Mouse (Mus musculus): ENCODE data around the gene Olfm4. TPM values are rescaled to one million over a fixed set of nuclear protein-coding genes. Genes with fewer than 3 reads are reported as not detected.

The Olfm4 gene
- total RNA-seq (2021) = under 1 TPM in 1 of 2 experiments, not detected in 1; 0.65 TPM
- long read RNA-seq, experiment 1 = 0 reads
- long read RNA-seq, experiment 2, transcript Olfm4-203 (5 exons, 2,801 nt) = major isoform, 7 of 8 reads
- long read RNA-seq, experiment 2, partial matches to known transcripts = 1 of 8 reads
- long read RNA-seq, experiment 2, other reads (novel, unspliced or antisense) = 0 of 8 reads

GRCm38 (mm10) chr14:79983781-79984180 lies at the start of gene Olfm4:
Olfm4 (plus strand) TSS chr14:79984081.
- no peak for DNase-seq (ENCODE audit: low spot score in 2 of 2)

- DNase-seq (ENCODE audit: low spot score in 2 of 2) = no peak
These were observed 49.5 kb upstream of the Olfm4 start for GRCm38 (mm10) chr14:79934426-79934825.

GRCm38 (mm10) chr14:79936879-79937468 lies 46.9 kb upstream of the Olfm4 start:
- DNase-seq (ENCODE audit: low spot score in 2 of 2) = no peak

GRCm38 (mm10) chr14:79945876-79946275 lies 38.0 kb upstream of the Olfm4 start:
- DNase-seq (ENCODE audit: low spot score in 2 of 2) = no peak

- no peak for DNase-seq (ENCODE audit: low spot score in 2 of 2)
These were observed 28.2 kb upstream of the Olfm4 start for GRCm38 (mm10) chr14:79955678-79956077.

- DNase-seq (ENCODE audit: low spot score in 2 of 2) = no peak
These were observed 25.9 kb upstream of the Olfm4 start for GRCm38 (mm10) chr14:79957789-79958487.

- no peak for DNase-seq (ENCODE audit: low spot score in 2 of 2)
These were observed 22.7 kb upstream of the Olfm4 start for GRCm38 (mm10) chr14:79961187-79961586.

- no peak for DNase-seq (ENCODE audit: low spot score in 2 of 2)
These were observed 22.3 kb upstream of the Olfm4 start for GRCm38 (mm10) chr14:79961602-79962001.

GRCm38 (mm10) chr14:79970165-79970564 lies 13.7 kb upstream of the Olfm4 start:
- DNase-seq (ENCODE audit: low spot score in 2 of 2) = peak in 1 of 2 experiments; percentile 30

GRCm38 (mm10) chr14:79970928-79971738 lies 12.7 kb upstream of the Olfm4 start:
- DNase-seq (ENCODE audit: low spot score in 2 of 2) = no peak

GRCm38 (mm10) chr14:79981437-79981836 lies 2.4 kb upstream of the Olfm4 start:
- DNase-seq (ENCODE audit: low spot score in 2 of 2) = no peak

GRCm38 (mm10) chr14:79985137-79985670 lies 1.3 kb downstream of the Olfm4 start:
- no peak for DNase-seq (ENCODE audit: low spot score in 2 of 2)

GRCm38 (mm10) chr14:79985696-79986095 lies 1.8 kb downstream of the Olfm4 start:
- DNase-seq (ENCODE audit: low spot score in 2 of 2) = peak in 1 of 2 experiments; percentile 13

- no peak for DNase-seq (ENCODE audit: low spot score in 2 of 2)
These were observed 3.0 kb downstream of the Olfm4 start for GRCm38 (mm10) chr14:79986831-79987230.

GRCm38 (mm10) chr14:79989785-79990184 lies 5.9 kb downstream of the Olfm4 start:
- DNase-seq (ENCODE audit: low spot score in 2 of 2) = no peak

GRCm38 (mm10) chr14:79990547-79990946 lies 6.7 kb downstream of the Olfm4 start:
- no peak for DNase-seq (ENCODE audit: low spot score in 2 of 2)

- no peak for DNase-seq (ENCODE audit: low spot score in 2 of 2)
These were observed 13.7 kb downstream of the Olfm4 start for GRCm38 (mm10) chr14:79997534-79997933.

GRCm38 (mm10) chr14:80000110-80000531 lies 16.2 kb downstream of the Olfm4 start:
- DNase-seq (ENCODE audit: low spot score in 2 of 2) = no peak

- DNase-seq (ENCODE audit: low spot score in 2 of 2) = no peak
These were observed 23.8 kb downstream of the Olfm4 start for GRCm38 (mm10) chr14:80007686-80008085.

- no peak for DNase-seq (ENCODE audit: low spot score in 2 of 2)
These were observed 26.5 kb downstream of the Olfm4 start for GRCm38 (mm10) chr14:80010426-80010825.

GRCm38 (mm10) chr14:80014966-80015365 lies 31.1 kb downstream of the Olfm4 start:
- no peak for DNase-seq (ENCODE audit: low spot score in 2 of 2)
